Mouse (Mus musculus) bone marrow, adult 2 months (tissue): ENCODE data around the gene Fxyd7. TPM values are rescaled to one million over a fixed set of nuclear protein-coding genes. Genes with fewer than 3 reads are reported as not detected.

Experiments
- H3K27ac ChIP-seq: fragments of 200-500 bp; 2 replicates; pipeline ENCODE4 v1.5.1; 2012; ENCODE audit warnings: low read depth, mild to moderate bottlenecking, control low read depth, inconsistent platforms, low read length; ENCODE audit not compliant: control insufficient read depth, poor library complexity, insufficient read depth
- H3K4me1 ChIP-seq: fragments of 200-500 bp; 2 replicates; pipeline ENCODE4 v1.6.1; 2011; ENCODE audit warnings: low read length; ENCODE audit not compliant: control insufficient read depth, insufficient read depth
- H3K4me3 ChIP-seq: fragments of 200-500 bp; replicated peaks from 2 replicates; pipeline ENCODE3; 2011; ENCODE audit warnings: mild to moderate bottlenecking, low read depth, low read length, control low read depth; ENCODE audit not compliant: control insufficient read depth
- CTCF ChIP-seq: fragments of 200-500 bp; IDR thresholded peaks from 2 replicates; pipeline ENCODE4 v1.5.1; 2011; ENCODE audit warnings: low read length, control low read depth; ENCODE audit not compliant: control insufficient read depth, insufficient read depth
- POLR2A ChIP-seq: fragments of 200-500 bp; IDR thresholded peaks from 2 replicates; pipeline ENCODE4 v1.6.1; 2011; ENCODE audit warnings: low read depth, mild to moderate bottlenecking, control low read depth, low read length, borderline replicate concordance; ENCODE audit not compliant: control insufficient read depth
- WGBS: fragments of 180-500 bp; shearing (Covaris S2); methylation state at CpG from one replicate; pipeline ENCODE4 v1.1.7; 2018; 5-methylcytosine and 5-hydroxymethylcytosine counted together
- polyA plus RNA-seq: library from polyadenylated mRNA; stranded (reverse); fragments of >200 nt; gene quantifications from 2 replicates; pipeline ENCODE4 v1.2.4, GENCODE M21; 2011; ENCODE audit warnings: low replicate concordance; ENCODE audit not compliant: missing spikeins, insufficient read depth, insufficient read length

Fxyd7 gene
- polyA plus RNA-seq = not detected in 2 replicates

DNA sequence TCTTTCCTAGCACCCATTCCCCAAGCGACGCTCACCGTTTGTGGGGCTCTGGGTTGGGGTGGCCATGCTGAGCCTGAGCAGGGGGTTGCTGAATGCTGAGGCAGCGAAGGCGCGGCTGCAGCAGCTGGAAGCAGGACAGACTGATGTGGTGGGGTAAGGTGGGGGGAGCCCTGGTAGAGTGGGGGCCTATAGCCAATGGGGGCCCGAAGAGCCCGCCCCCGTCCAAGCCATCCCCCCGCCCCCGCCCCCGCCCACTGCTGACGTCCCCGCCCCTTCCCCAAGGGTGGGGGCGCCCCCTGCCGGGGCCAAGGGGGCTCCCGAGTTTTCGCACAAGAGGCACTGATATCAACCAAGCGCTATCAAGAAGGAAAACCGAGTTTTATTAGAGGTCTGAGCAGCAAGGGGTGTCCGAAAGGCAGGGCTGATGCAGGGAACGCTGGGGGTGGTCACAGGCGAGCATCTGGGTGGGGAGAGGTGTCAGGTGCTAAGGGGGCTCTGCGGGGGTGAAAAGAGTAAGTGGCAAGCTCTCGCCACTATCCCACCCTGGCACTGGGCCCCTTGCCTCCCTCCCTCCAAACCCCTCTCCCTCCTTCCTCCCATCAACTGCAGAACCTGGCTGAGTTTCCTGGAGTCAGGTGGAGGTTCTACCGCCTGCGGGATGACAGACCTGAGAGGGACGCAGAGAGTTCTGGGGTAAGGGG lies at the start of gene Fxyd7:
Gene Fxyd7, minus strand, starts transcription at position 147 of the 701 bp plus-strand sequence.
- Histone ChIP-seq H3K27ac (no peak within 1 kb of the TSS), H3K4me1 (no peaks in the 10 kb centered on the region), H3K4me3 (no peak within 1 kb of the TSS)
- 3% methylated on average over 27 of the region's 28 CpGs for WGBS
- TF ChIP-seq POLR2A (no peak), CTCF (no peak)

- Histone ChIP-seq H3K4me3 (no peak overlapping the region), H3K27ac (no peak overlapping the region), H3K4me1 (no peaks in the 10 kb centered on the region)
- no peak for TF ChIP-seq POLR2A
- no peak for TF ChIP-seq CTCF
- 54% methylated on average over 14 of the region's 14 CpGs for WGBS
Observed at GRCm38 (mm10) chr7:31100786-31101185, 49.5 kb upstream of the Fxyd7 start.

- Histone ChIP-seq H3K27ac (no peak overlapping the region), H3K4me3 (no peak overlapping the region), H3K4me1 (no peaks in the 10 kb centered on the region)
- 83% methylated on average over 6 of the region's 6 CpGs for WGBS
- peak; percentile 22; the same call in 1 of the 2 replicates for TF ChIP-seq CTCF
- TF ChIP-seq POLR2A = no peak
Observed at GRCm38 (mm10) chr7:31099612-31099982, 48.3 kb upstream of the Fxyd7 start.

- 83% methylated on average over 22 of the region's 22 CpGs for WGBS
- H3K4me1 ChIP-seq = no peaks in the 10 kb centered on the region
- TF ChIP-seq POLR2A (no peak), CTCF (no peak)
- no peak overlapping the region for H3K27ac ChIP-seq
- H3K4me3 ChIP-seq = no peak overlapping the region
Observed at GRCm38 (mm10) chr7:31098697-31099611, 47.7 kb upstream of the Fxyd7 start.

- H3K27ac ChIP-seq = no peak overlapping the region
- H3K4me1 ChIP-seq = no peaks in the 10 kb centered on the region
- 45% methylated on average over 20 of the region's 20 CpGs for WGBS
- H3K4me3 ChIP-seq = no peak overlapping the region
- TF ChIP-seq POLR2A (no peak), CTCF (peak; percentile 96)
Observed at GRCm38 (mm10) chr7:31097583-31098248, 46.4 kb upstream of the Fxyd7 start.

GRCm38 (mm10) chr7:31096892-31097564 lies 45.8 kb upstream of the Fxyd7 start:
- no peak overlapping the region for H3K4me3 ChIP-seq
- H3K27ac ChIP-seq = no peak overlapping the region
- TF ChIP-seq CTCF (no peak), POLR2A (no peak)
- 72% methylated on average over 9 of the region's 9 CpGs for WGBS
- no peaks in the 10 kb centered on the region for H3K4me1 ChIP-seq

- WGBS = 16% methylated on average over 12 of the region's 12 CpGs
- no peak for TF ChIP-seq POLR2A
- peak; percentile 22; the same call in 1 of the 2 replicates for TF ChIP-seq CTCF
- Histone ChIP-seq H3K4me1 (no peaks in the 10 kb centered on the region; the same call in 1 of the 2 replicates), H3K4me3 (no peak overlapping the region), H3K27ac (no peak overlapping the region)
Observed at GRCm38 (mm10) chr7:31094774-31095501, 43.7 kb upstream of the Fxyd7 start.
